Mouse (Mus musculus): ENCODE data around the gene Thy1. TPM values are rescaled to one million over a fixed set of nuclear protein-coding genes. Genes with fewer than 3 reads are reported as not detected.

Thy1 gene
- polyA plus RNA-seq, 1 experiment from 2014 or later = 2.7 TPM

- H3K4me3 ChIP-seq (ENCODE audit: control insufficient read depth in 1 of 2, insufficient read depth in 1 of 2, low read depth in 1 of 2, low read length in 2 of 2) = no peak overlapping the region
- ATAC-seq (ENCODE audit: insufficient number of reproducible peaks, insufficient read depth, low FRiP score, low read depth) = peak; percentile 47; the same call in 1 of the 2 replicates
- H3K9me3 ChIP-seq (ENCODE audit: control insufficient read depth, low read length) = no peaks in the 10 kb centered on the region
- no peak overlapping the region for H3K9ac ChIP-seq (ENCODE audit: low read length)
- H3K4me2 ChIP-seq (ENCODE audit: low read length) = no peak overlapping the region
- peak overlapping the region; percentile 35 to 47; a peak in 3 of 4 replicates for H3K27ac ChIP-seq (replicated peaks in 1 of 2; ENCODE audit: control insufficient read depth in 1 of 2, insufficient read depth in 1 of 2, low read depth in 2 of 2, low read length in 2 of 2)
- peaks cover 60% of the 10 kb centered on the region for H3K36me3 ChIP-seq (ENCODE audit: control insufficient read depth, insufficient read depth, low read length)
- 36% methylated on average over 24 of the region's 24 CpGs for WGBS
- H3K27me3 ChIP-seq (ENCODE audit: control insufficient read depth, insufficient read depth, low read length) = no peaks in the 10 kb centered on the region
- peaks cover 24 to 33% of the 10 kb centered on the region in 2 experiments for H3K4me1 ChIP-seq (ENCODE audit: control insufficient read depth in 2 of 2, insufficient read depth in 2 of 2, low read length in 2 of 2)
These were observed 50.7 kb downstream of the Thy1 start for GRCm38 (mm10) chr9:44093612-44094503.

GRCm38 (mm10) chr9:44094737-44095136 lies 51.6 kb downstream of the Thy1 start:
- Histone ChIP-seq H3K4me1 (ENCODE audit: control insufficient read depth in 2 of 2, insufficient read depth in 2 of 2, low read length in 2 of 2) (peaks cover 15 to 24% of the 10 kb centered on the region in 2 experiments), H3K4me2 (ENCODE audit: low read length) (no peak overlapping the region), H3K9me3 (ENCODE audit: control insufficient read depth, low read length) (no peaks in the 10 kb centered on the region), H3K4me3 (ENCODE audit: control insufficient read depth in 1 of 2, insufficient read depth in 1 of 2, low read depth in 1 of 2, low read length in 2 of 2) (no peak overlapping the region), H3K27me3 (ENCODE audit: control insufficient read depth, insufficient read depth, low read length) (no peaks in the 10 kb centered on the region), H3K27ac (replicated peaks in 1 of 2; ENCODE audit: control insufficient read depth in 1 of 2, insufficient read depth in 1 of 2, low read depth in 2 of 2, low read length in 2 of 2) (0 out of 4 replicates have a peak overlapping the region, but pooled peaks of 1 of the 2 experiments have one; percentile 19), H3K36me3 (ENCODE audit: control insufficient read depth, insufficient read depth, low read length) (peaks cover 52% of the 10 kb centered on the region), H3K9ac (ENCODE audit: low read length) (no peak overlapping the region)
- 70% methylated on average over 3 of the region's 3 CpGs for WGBS
- ATAC-seq (ENCODE audit: insufficient number of reproducible peaks, insufficient read depth, low FRiP score, low read depth) = no peak

- Histone ChIP-seq H3K36me3 (ENCODE audit: control insufficient read depth, insufficient read depth, low read length) (peaks cover 41% of the 10 kb centered on the region), H3K4me3 (ENCODE audit: control insufficient read depth in 1 of 2, insufficient read depth in 1 of 2, low read depth in 1 of 2, low read length in 2 of 2) (no peak overlapping the region), H3K9me3 (ENCODE audit: control insufficient read depth, low read length) (no peaks in the 10 kb centered on the region), H3K27me3 (ENCODE audit: control insufficient read depth, insufficient read depth, low read length) (no peaks in the 10 kb centered on the region), H3K4me2 (ENCODE audit: low read length) (no peak overlapping the region), H3K4me1 (ENCODE audit: control insufficient read depth in 2 of 2, insufficient read depth in 2 of 2, low read length in 2 of 2) (peaks cover 12 to 19% of the 10 kb centered on the region in 2 experiments), H3K9ac (ENCODE audit: low read length) (no peak overlapping the region), H3K27ac (replicated peaks in 1 of 2; ENCODE audit: control insufficient read depth in 1 of 2, insufficient read depth in 1 of 2, low read depth in 2 of 2, low read length in 2 of 2) (peak overlapping the region; percentile 90 to 95)
- 91% methylated on average over 9 of the region's 9 CpGs for WGBS
- no peak for ATAC-seq (ENCODE audit: insufficient number of reproducible peaks, insufficient read depth, low FRiP score, low read depth)
These were observed 52.6 kb downstream of the Thy1 start for GRCm38 (mm10) chr9:44095781-44096180.

DNA sequence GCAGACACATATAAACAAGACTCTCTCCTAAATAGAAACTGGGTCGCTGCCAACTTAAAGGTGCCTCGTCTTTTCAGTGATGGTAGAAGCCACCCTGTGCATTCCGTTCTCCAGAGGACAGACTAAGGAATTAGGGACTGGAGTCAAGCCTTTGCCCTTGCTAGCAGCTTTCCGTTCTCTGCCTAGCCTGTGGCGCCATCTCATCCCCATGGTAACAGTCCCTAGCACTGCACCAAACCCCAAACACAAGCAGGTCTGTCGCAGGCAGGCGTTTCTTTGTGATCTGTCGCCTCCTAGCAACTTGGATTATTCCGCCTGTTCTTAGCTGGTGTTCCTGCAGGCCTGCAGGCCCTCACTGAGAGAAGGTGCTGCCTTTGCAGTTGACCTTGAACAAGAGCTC lies 53.4 kb downstream of the Thy1 start:
- peak; percentile 34; the same call in 1 of the 2 replicates for ATAC-seq (ENCODE audit: insufficient number of reproducible peaks, insufficient read depth, low FRiP score, low read depth)
- Histone ChIP-seq H3K27me3 (ENCODE audit: control insufficient read depth, insufficient read depth, low read length) (no peaks in the 10 kb centered on the region), H3K4me1 (ENCODE audit: control insufficient read depth in 2 of 2, insufficient read depth in 2 of 2, low read length in 2 of 2) (peaks cover 12 to 19% of the 10 kb centered on the region in 2 experiments), H3K36me3 (ENCODE audit: control insufficient read depth, insufficient read depth, low read length) (peaks cover 34% of the 10 kb centered on the region), H3K27ac (replicated peaks in 1 of 2; ENCODE audit: control insufficient read depth in 1 of 2, insufficient read depth in 1 of 2, low read depth in 2 of 2, low read length in 2 of 2) (peak overlapping the region; percentile 90 to 95), H3K9ac (ENCODE audit: low read length) (peak overlapping the region; percentile 35; the same call in 1 of the 2 replicates), H3K9me3 (ENCODE audit: control insufficient read depth, low read length) (no peaks in the 10 kb centered on the region), H3K4me3 (ENCODE audit: control insufficient read depth in 1 of 2, insufficient read depth in 1 of 2, low read depth in 1 of 2, low read length in 2 of 2) (no peak overlapping the region), H3K4me2 (ENCODE audit: low read length) (no peak overlapping the region)
- 20% methylated on average over 9 of the region's 9 CpGs for WGBS

Other genes with a start within 250 kb of the Thy1 start
- 73.5 and 80.7 TPM in 2 replicates for gene Usp2, start 23.6 kb downstream of the Thy1 start, polyA plus RNA-seq (2014; fragmentation: Nextera tagmentation; extraction: Ambion mirVana)
- gene Mfrp, start 58.3 kb downstream of the Thy1 start, polyA plus RNA-seq (2014; fragmentation: Nextera tagmentation; extraction: Ambion mirVana) = not detected in 2 replicates
- 2.3 and 2.7 TPM in 2 replicates for gene C1qtnf5, start 63.9 kb downstream of the Thy1 start, polyA plus RNA-seq (2014; fragmentation: Nextera tagmentation; extraction: Ambion mirVana)
- gene Gm49380, start 70.1 kb downstream of the Thy1 start, polyA plus RNA-seq (2014; fragmentation: Nextera tagmentation; extraction: Ambion mirVana) = 0.07 and 0.08 TPM in 2 replicates
- 30.4 and 32.9 TPM in 2 replicates for gene Rnf26, start 70.1 kb downstream of the Thy1 start, polyA plus RNA-seq (2014; fragmentation: Nextera tagmentation; extraction: Ambion mirVana)
- 129 and 130 TPM in 2 replicates for gene Mcam, start 91.1 kb downstream of the Thy1 start, polyA plus RNA-seq (2014; fragmentation: Nextera tagmentation; extraction: Ambion mirVana)
- 12.7 and 13.7 TPM in 2 replicates for gene Cbl, start 190.7 kb downstream of the Thy1 start, polyA plus RNA-seq (2014; fragmentation: Nextera tagmentation; extraction: Ambion mirVana)
- gene Ccdc153, start 197.3 kb downstream of the Thy1 start, polyA plus RNA-seq (2014; fragmentation: Nextera tagmentation; extraction: Ambion mirVana) = not detected in 2 replicates
- not detected in 2 replicates for gene Pdzd3, start 208.1 kb downstream of the Thy1 start, polyA plus RNA-seq (2014; fragmentation: Nextera tagmentation; extraction: Ambion mirVana)
- 7.0 and 7.3 TPM in 2 replicates for gene Nlrx1, start 225.2 kb downstream of the Thy1 start, polyA plus RNA-seq (2014; fragmentation: Nextera tagmentation; extraction: Ambion mirVana)
- gene Abcg4, start 245.2 kb downstream of the Thy1 start, polyA plus RNA-seq (2014; fragmentation: Nextera tagmentation; extraction: Ambion mirVana) = 1.3 and 2.7 TPM in 2 replicates

Data from heart, embryonic 14.5 days (tissue).